Mouse (Mus musculus): Measurements from ENCODE around the gene H2-K1. TPM values are rescaled to one million over a fixed set of nuclear protein-coding genes. Genes with fewer than 3 reads are reported as not detected.
A peak's percentile ranks its signal among the peaks of the same experiment; 100 is the strongest.

The H2-K1 gene
- polyA plus RNA-seq, 1 experiment from 2014 or later, result 37.2 TPM

DNA sequence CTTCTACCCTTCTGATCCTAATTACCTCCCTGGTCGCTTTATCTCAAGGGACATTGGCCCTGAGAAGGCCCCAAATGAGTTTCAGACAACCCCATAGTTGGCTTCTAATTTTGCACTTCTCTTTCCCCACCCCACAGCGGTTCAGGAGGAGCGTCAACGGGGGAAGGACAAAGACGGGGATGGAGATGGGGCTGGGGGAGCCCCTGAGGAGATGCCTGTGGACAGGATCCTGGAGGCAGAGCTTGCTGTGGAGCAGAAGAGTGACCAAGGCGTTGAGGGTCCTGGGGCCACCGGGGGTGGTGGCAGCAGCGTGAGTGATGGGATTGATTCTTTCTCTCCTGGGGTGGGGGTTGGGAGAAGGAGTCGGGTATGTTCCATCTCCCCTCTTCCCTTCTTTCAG, 35.4 kb upstream of the H2-K1 start:
- Histone ChIP-seq H3K4me1 (ENCODE audit: control insufficient read depth, insufficient read depth, low read length) (peaks cover 38% of the 10 kb centered on the region), H3K9me3 (ENCODE audit: control insufficient read depth, low read length) (no peaks in the 10 kb centered on the region), H3K4me3 (ENCODE audit: low read depth, low read length) (no peak overlapping the region), H3K27ac (ENCODE audit: low read depth, low read length) (no peak overlapping the region), H3K4me2 (no peak overlapping the region), H3K9ac (ENCODE audit: low read length) (no peak overlapping the region), H3K36me3 (ENCODE audit: control insufficient read depth, insufficient read depth, low read length) (peaks cover 18% of the 10 kb centered on the region), H3K27me3 (ENCODE audit: control insufficient read depth, insufficient read depth, low read length) (no peaks in the 10 kb centered on the region)
- ATAC-seq (ENCODE audit: low FRiP score) (no peak), DNase-seq (ENCODE audit: low spot score, missing footprints) (no peak)
- 94% methylated on average over 9 of the region's 9 CpGs for WGBS

DNA sequence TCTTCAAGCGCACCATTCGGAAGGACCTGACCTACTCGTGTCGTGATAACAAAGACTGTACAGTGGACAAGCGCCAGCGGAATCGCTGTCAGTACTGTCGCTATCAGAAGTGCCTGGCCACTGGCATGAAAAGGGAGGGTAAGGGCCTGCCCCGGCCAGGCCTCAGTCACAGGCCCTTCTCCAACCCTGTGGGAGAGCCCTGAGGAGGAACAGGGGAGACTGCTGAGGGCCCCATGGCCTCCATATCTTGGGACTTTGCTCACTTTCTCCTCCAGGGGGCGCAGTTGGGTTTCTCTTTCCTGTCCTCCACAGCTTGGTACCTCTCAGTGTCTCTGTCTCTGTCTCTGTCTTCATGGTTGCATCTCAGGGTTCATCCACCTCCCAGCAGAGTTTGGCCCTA, 33.9 kb upstream of the H2-K1 start:
- Histone ChIP-seq H3K4me3 (ENCODE audit: low read depth, low read length) (no peak overlapping the region), H3K9me3 (ENCODE audit: control insufficient read depth, low read length) (no peaks in the 10 kb centered on the region), H3K36me3 (ENCODE audit: control insufficient read depth, insufficient read depth, low read length) (peaks cover 23% of the 10 kb centered on the region), H3K4me2 (no peak overlapping the region), H3K4me1 (ENCODE audit: control insufficient read depth, insufficient read depth, low read length) (peaks cover 42% of the 10 kb centered on the region), H3K27me3 (ENCODE audit: control insufficient read depth, insufficient read depth, low read length) (no peaks in the 10 kb centered on the region), H3K27ac (ENCODE audit: low read depth, low read length) (no peak overlapping the region), H3K9ac (ENCODE audit: low read length) (no peak overlapping the region)
- DNase-seq (ENCODE audit: low spot score, missing footprints) (peak; percentile 97), ATAC-seq (ENCODE audit: low FRiP score) (no peak)
- 71% methylated on average over 10 of the region's 10 CpGs for WGBS

- no peak overlapping the region for H3K27ac ChIP-seq (ENCODE audit: low read depth, low read length)
- peak overlapping the region; percentile 97; the same call in 1 of the 2 replicates for H3K4me2 ChIP-seq
- no peaks in the 10 kb centered on the region for H3K27me3 ChIP-seq (ENCODE audit: control insufficient read depth, insufficient read depth, low read length)
- peaks cover 27% of the 10 kb centered on the region for H3K36me3 ChIP-seq (ENCODE audit: control insufficient read depth, insufficient read depth, low read length)
- H3K9me3 ChIP-seq (ENCODE audit: control insufficient read depth, low read length), result no peaks in the 10 kb centered on the region
- no peak overlapping the region; the same call in 1 of the 2 replicates for H3K9ac ChIP-seq (ENCODE audit: low read length)
- H3K4me1 ChIP-seq (ENCODE audit: control insufficient read depth, insufficient read depth, low read length), result peaks cover 42% of the 10 kb centered on the region
- 93% methylated on average over 9 of the region's 9 CpGs for WGBS
- ATAC-seq (ENCODE audit: low FRiP score), result no peak
- DNase-seq (ENCODE audit: low spot score, missing footprints), result no peak
- H3K4me3 ChIP-seq (ENCODE audit: low read depth, low read length), result peak overlapping the region; percentile 90; the same call in 1 of the 2 replicates
Measured at GRCm38 (mm10) chr17:34033441-34033840, 33.3 kb upstream of the H2-K1 start.

GRCm38 (mm10) chr17:34032806-34033205, 32.7 kb upstream of the H2-K1 start:
- Histone ChIP-seq H3K9ac (ENCODE audit: low read length) (peak overlapping the region; percentile 93), H3K4me1 (ENCODE audit: control insufficient read depth, insufficient read depth, low read length) (peaks cover 42% of the 10 kb centered on the region), H3K4me3 (ENCODE audit: low read depth, low read length) (peak overlapping the region; percentile 90), H3K4me2 (peak overlapping the region; percentile 97), H3K27ac (ENCODE audit: low read depth, low read length) (no peak overlapping the region), H3K27me3 (ENCODE audit: control insufficient read depth, insufficient read depth, low read length) (no peaks in the 10 kb centered on the region), H3K36me3 (ENCODE audit: control insufficient read depth, insufficient read depth, low read length) (peaks cover 27% of the 10 kb centered on the region), H3K9me3 (ENCODE audit: control insufficient read depth, low read length) (no peaks in the 10 kb centered on the region)
- WGBS, result 57% methylated on average over 9 of the region's 9 CpGs
- ATAC-seq (ENCODE audit: low FRiP score), result no peak
- no peak for DNase-seq (ENCODE audit: low spot score, missing footprints)

DNA sequence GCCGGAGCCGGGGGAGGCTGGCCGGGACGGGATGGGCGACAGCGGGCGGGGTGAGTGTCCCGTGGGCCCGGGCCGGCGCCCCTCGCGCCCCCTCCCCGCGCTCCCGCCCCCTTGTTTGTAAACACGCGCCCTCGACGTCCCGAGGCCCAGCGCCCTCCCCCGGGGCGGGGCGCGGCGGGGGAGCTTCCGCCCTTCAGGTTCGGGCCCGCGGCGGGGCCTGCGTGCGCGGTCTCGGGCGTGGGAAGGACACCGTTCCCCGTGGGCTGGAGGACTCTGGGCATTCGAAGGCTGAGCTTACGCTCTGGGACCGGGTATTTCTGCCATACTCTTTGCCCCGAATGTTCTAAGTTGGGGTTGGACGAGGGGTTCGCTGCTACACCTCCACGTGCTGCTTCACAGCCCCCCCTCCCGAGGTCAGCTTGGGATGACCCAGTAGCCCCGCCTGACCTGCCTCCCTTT, 32.1 kb upstream of the H2-K1 start:
- Histone ChIP-seq H3K4me1 (ENCODE audit: control insufficient read depth, insufficient read depth, low read length) (peaks cover 40% of the 10 kb centered on the region), H3K4me2 (peak overlapping the region; percentile 97), H3K9ac (ENCODE audit: low read length) (peak overlapping the region; percentile 93), H3K27ac (ENCODE audit: low read depth, low read length) (peak overlapping the region; percentile 96), H3K36me3 (ENCODE audit: control insufficient read depth, insufficient read depth, low read length) (peaks cover 25% of the 10 kb centered on the region), H3K9me3 (ENCODE audit: control insufficient read depth, low read length) (no peaks in the 10 kb centered on the region), H3K4me3 (ENCODE audit: low read depth, low read length) (peak overlapping the region; percentile 90), H3K27me3 (ENCODE audit: control insufficient read depth, insufficient read depth, low read length) (no peaks in the 10 kb centered on the region)
- under 1% methylated on average over 47 of the region's 48 CpGs for WGBS
- peak; percentile 3; the same call in 1 of the 2 replicates for ATAC-seq (ENCODE audit: low FRiP score)
- peak; percentile 89 for DNase-seq (ENCODE audit: low spot score, missing footprints)

DNA sequence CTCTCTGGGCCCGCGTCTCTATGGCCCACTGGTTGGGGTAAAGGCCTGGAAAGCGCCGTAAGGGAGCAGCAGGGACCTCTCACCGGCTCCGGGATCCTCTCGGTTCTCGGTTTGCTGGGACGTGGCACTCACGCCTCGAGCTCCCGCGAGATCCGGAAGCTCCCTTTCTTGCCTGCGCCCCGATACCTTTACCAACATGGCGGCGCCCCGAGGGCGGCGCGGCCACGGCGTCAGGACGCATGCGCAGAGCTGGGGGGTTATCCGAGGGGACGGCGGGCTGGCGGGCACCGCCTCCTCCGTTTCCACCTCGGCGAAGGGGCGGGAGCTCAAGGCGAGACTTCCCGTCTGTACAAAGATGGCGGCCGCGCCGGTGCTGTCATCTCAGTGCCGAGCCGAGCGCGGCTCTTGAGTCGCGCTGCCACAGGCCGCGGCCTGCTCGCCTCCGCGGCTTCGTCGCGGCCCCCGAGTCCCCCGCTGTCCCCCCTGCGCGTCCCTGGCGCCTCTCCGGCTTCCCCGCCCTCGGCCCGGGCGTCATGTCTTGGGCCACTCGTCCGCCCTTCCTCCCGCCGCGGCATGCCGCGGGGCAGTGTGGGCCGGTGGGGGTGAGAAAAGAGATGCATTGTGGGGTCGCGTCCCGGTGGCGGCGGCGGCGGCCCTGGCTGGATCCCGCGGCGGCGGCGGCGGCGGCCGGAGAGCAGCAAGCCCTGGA, 31.5 kb upstream of the H2-K1 start, which contains the start of the genes Slc39a7 and Rxrb:
Gene Slc39a7 (minus strand): TSS at position 218 of the 709 bp plus-strand sequence.
Gene Rxrb (plus strand): TSS at position 348 of the 709 bp plus-strand sequence.
- Histone ChIP-seq H3K4me2 (peak within 1 kb of the TSS; percentile 97), H3K4me1 (ENCODE audit: control insufficient read depth, insufficient read depth, low read length) (peaks cover 46% of the 10 kb centered on the region), H3K27ac (ENCODE audit: low read depth, low read length) (peak within 1 kb of the TSS; percentile 96), H3K9ac (ENCODE audit: low read length) (peak within 1 kb of the TSS; percentile 93), H3K9me3 (ENCODE audit: control insufficient read depth, low read length) (no peaks in the 10 kb centered on the region), H3K36me3 (ENCODE audit: control insufficient read depth, insufficient read depth, low read length) (peaks cover 24% of the 10 kb centered on the region), H3K27me3 (ENCODE audit: control insufficient read depth, insufficient read depth, low read length) (no peaks in the 10 kb centered on the region), H3K4me3 (ENCODE audit: low read depth, low read length) (peak within 1 kb of the TSS; percentile 90)
- under 1% methylated on average over 73 of the region's 88 CpGs for WGBS
- DNase-seq (ENCODE audit: low spot score, missing footprints) (peak; percentile 100), ATAC-seq (ENCODE audit: low FRiP score) (peak; percentile 75)

- ATAC-seq (ENCODE audit: low FRiP score), result peak; percentile 0; the same call in 1 of the 2 replicates
- peak overlapping the region; percentile 90 for H3K4me3 ChIP-seq (ENCODE audit: low read depth, low read length)
- peaks cover 19% of the 10 kb centered on the region for H3K36me3 ChIP-seq (ENCODE audit: control insufficient read depth, insufficient read depth, low read length)
- 3% methylated on average over 20 of the region's 20 CpGs for WGBS
- H3K27ac ChIP-seq (ENCODE audit: low read depth, low read length), result peak overlapping the region; percentile 96
- DNase-seq (ENCODE audit: low spot score, missing footprints), result peak; percentile 89
- H3K9ac ChIP-seq (ENCODE audit: low read length), result peak overlapping the region; percentile 93
- H3K27me3 ChIP-seq (ENCODE audit: control insufficient read depth, insufficient read depth, low read length), result no peaks in the 10 kb centered on the region
- H3K4me1 ChIP-seq (ENCODE audit: control insufficient read depth, insufficient read depth, low read length), result peaks cover 52% of the 10 kb centered on the region
- peak overlapping the region; percentile 97 for H3K4me2 ChIP-seq
- no peaks in the 10 kb centered on the region for H3K9me3 ChIP-seq (ENCODE audit: control insufficient read depth, low read length)
Measured at GRCm38 (mm10) chr17:34030861-34031326, 30.7 kb upstream of the H2-K1 start.

- 57% methylated on average over 21 of the region's 21 CpGs for WGBS
- no peak for DNase-seq (ENCODE audit: low spot score, missing footprints)
- peak overlapping the region; percentile 90 for H3K4me3 ChIP-seq (ENCODE audit: low read depth, low read length)
- peak overlapping the region; percentile 93 for H3K9ac ChIP-seq (ENCODE audit: low read length)
- H3K4me1 ChIP-seq (ENCODE audit: control insufficient read depth, insufficient read depth, low read length), result peaks cover 52% of the 10 kb centered on the region
- peaks cover 12% of the 10 kb centered on the region for H3K36me3 ChIP-seq (ENCODE audit: control insufficient read depth, insufficient read depth, low read length)
- H3K9me3 ChIP-seq (ENCODE audit: control insufficient read depth, low read length), result no peaks in the 10 kb centered on the region
- no peak for ATAC-seq (ENCODE audit: low FRiP score)
- H3K4me2 ChIP-seq, result peak overlapping the region; percentile 97
- H3K27ac ChIP-seq (ENCODE audit: low read depth, low read length), result 0 out of 2 replicates have a peak overlapping the region, but pooled peaks have one; percentile 16
- no peaks in the 10 kb centered on the region for H3K27me3 ChIP-seq (ENCODE audit: control insufficient read depth, insufficient read depth, low read length)
Measured at GRCm38 (mm10) chr17:34029890-34030595, 29.9 kb upstream of the H2-K1 start.

All from midbrain, embryonic 11.5 days (tissue).